Mouse (Mus musculus): ENCODE measurements at regions not wholly inside any gene's neighbourhood (a gene's known extent, or its start where the extent isn't known, plus 50 kb on each side); places are given as distances from the start of the nearest gene placed in this dataset.

- WGBS: 85% methylated on average over 1 of the region's 1 CpGs
- Histone ChIP-seq H3K27ac (replicated peaks; ENCODE audit: insufficient read depth, low read depth, low read length) (no peak overlapping the region), H3K9ac (ENCODE audit: low read depth, low read length) (no peak overlapping the region), H3K36me3 (ENCODE audit: control insufficient read depth, insufficient read depth, low read length) (no peaks in the 10 kb centered on the region), H3K27me3 (ENCODE audit: control insufficient read depth, insufficient read depth, low read length) (no peaks in the 10 kb centered on the region), H3K79me2 (ENCODE audit: control insufficient read depth, insufficient read depth, low read length) (no peaks in the 10 kb centered on the region), H3K4me1 (ENCODE audit: control insufficient read depth, insufficient read depth, low read length) (no peaks in the 10 kb centered on the region), H3K4me3 (ENCODE audit: insufficient read depth, low read depth, low read length) (no peak overlapping the region)
- DNase-seq (ENCODE audit: extremely low read depth, low read depth, low spot score): no peak
- TF ChIP-seq POLR2A (IDR thresholded peaks at IDR 0.05; ENCODE audit: extremely low read depth, insufficient read depth, low read length) (no peak), CTCF (IDR thresholded peaks at IDR 0.05; ENCODE audit: low read depth, low read length) (no peak)
Observed at GRCm38 (mm10) chr11:6893734-6894133, 56.3 kb upstream of the Gm11983 start.

- H3K79me2 ChIP-seq (ENCODE audit: control insufficient read depth, insufficient read depth, low read length): no peaks in the 10 kb centered on the region
- H3K27ac ChIP-seq (replicated peaks; ENCODE audit: insufficient read depth, low read depth, low read length): no peak overlapping the region
- TF ChIP-seq CTCF (IDR thresholded peaks at IDR 0.05; ENCODE audit: low read depth, low read length) (no peak), POLR2A (IDR thresholded peaks at IDR 0.05; ENCODE audit: extremely low read depth, insufficient read depth, low read length) (no peak)
- DNase-seq (ENCODE audit: extremely low read depth, low read depth, low spot score): no peak
- no peaks in the 10 kb centered on the region for H3K36me3 ChIP-seq (ENCODE audit: control insufficient read depth, insufficient read depth, low read length)
- no peaks in the 10 kb centered on the region for H3K4me1 ChIP-seq (ENCODE audit: control insufficient read depth, insufficient read depth, low read length)
- H3K4me3 ChIP-seq (ENCODE audit: insufficient read depth, low read depth, low read length): no peak overlapping the region
- no peaks in the 10 kb centered on the region for H3K27me3 ChIP-seq (ENCODE audit: control insufficient read depth, insufficient read depth, low read length)
- WGBS: 88% methylated on average over 3 of the region's 3 CpGs
- no peak overlapping the region for H3K9ac ChIP-seq (ENCODE audit: low read depth, low read length)
Observed at GRCm38 (mm10) chr11:6893063-6893462, 55.6 kb upstream of the Gm11983 start.

- no peak for TF ChIP-seq CTCF (IDR thresholded peaks at IDR 0.05; ENCODE audit: low read depth, low read length)
- no peak for TF ChIP-seq POLR2A (IDR thresholded peaks at IDR 0.05; ENCODE audit: extremely low read depth, insufficient read depth, low read length)
- Histone ChIP-seq H3K79me2 (ENCODE audit: control insufficient read depth, insufficient read depth, low read length) (no peaks in the 10 kb centered on the region), H3K4me1 (ENCODE audit: control insufficient read depth, insufficient read depth, low read length) (no peaks in the 10 kb centered on the region), H3K27me3 (ENCODE audit: control insufficient read depth, insufficient read depth, low read length) (no peaks in the 10 kb centered on the region), H3K27ac (replicated peaks; ENCODE audit: insufficient read depth, low read depth, low read length) (no peak overlapping the region), H3K36me3 (ENCODE audit: control insufficient read depth, insufficient read depth, low read length) (no peaks in the 10 kb centered on the region), H3K4me3 (ENCODE audit: insufficient read depth, low read depth, low read length) (no peak overlapping the region), H3K9ac (ENCODE audit: low read depth, low read length) (no peak overlapping the region)
- no peak for DNase-seq (ENCODE audit: extremely low read depth, low read depth, low spot score)
- WGBS: 90% methylated on average over 5 of the region's 5 CpGs
Observed at GRCm38 (mm10) chr11:6890450-6890849, 53.0 kb upstream of the Gm11983 start.

- Histone ChIP-seq H3K79me2 (ENCODE audit: control insufficient read depth, insufficient read depth, low read length) (no peaks in the 10 kb centered on the region), H3K9ac (ENCODE audit: low read depth, low read length) (no peak overlapping the region), H3K36me3 (ENCODE audit: control insufficient read depth, insufficient read depth, low read length) (no peaks in the 10 kb centered on the region), H3K4me1 (ENCODE audit: control insufficient read depth, insufficient read depth, low read length) (no peaks in the 10 kb centered on the region), H3K27ac (replicated peaks; ENCODE audit: insufficient read depth, low read depth, low read length) (no peak overlapping the region), H3K27me3 (ENCODE audit: control insufficient read depth, insufficient read depth, low read length) (no peaks in the 10 kb centered on the region), H3K4me3 (ENCODE audit: insufficient read depth, low read depth, low read length) (no peak overlapping the region)
- DNase-seq (ENCODE audit: extremely low read depth, low read depth, low spot score): no peak
- TF ChIP-seq POLR2A (IDR thresholded peaks at IDR 0.05; ENCODE audit: extremely low read depth, insufficient read depth, low read length) (no peak), CTCF (IDR thresholded peaks at IDR 0.05; ENCODE audit: low read depth, low read length) (no peak)
- 87% methylated on average over 8 of the region's 8 CpGs for WGBS
Observed at GRCm38 (mm10) chr11:6889660-6890185, 52.3 kb upstream of the Gm11983 start.

GRCm38 (mm10) chr11:6889120-6889519 lies 51.7 kb upstream of the Gm11983 start:
- Histone ChIP-seq H3K4me1 (ENCODE audit: control insufficient read depth, insufficient read depth, low read length) (no peaks in the 10 kb centered on the region), H3K36me3 (ENCODE audit: control insufficient read depth, insufficient read depth, low read length) (no peaks in the 10 kb centered on the region), H3K27ac (replicated peaks; ENCODE audit: insufficient read depth, low read depth, low read length) (no peak overlapping the region), H3K79me2 (ENCODE audit: control insufficient read depth, insufficient read depth, low read length) (no peaks in the 10 kb centered on the region), H3K4me3 (ENCODE audit: insufficient read depth, low read depth, low read length) (no peak overlapping the region), H3K9ac (ENCODE audit: low read depth, low read length) (no peak overlapping the region), H3K27me3 (ENCODE audit: control insufficient read depth, insufficient read depth, low read length) (no peaks in the 10 kb centered on the region)
- DNase-seq (ENCODE audit: extremely low read depth, low read depth, low spot score): no peak
- TF ChIP-seq CTCF (IDR thresholded peaks at IDR 0.05; ENCODE audit: low read depth, low read length): no peak
- TF ChIP-seq POLR2A (IDR thresholded peaks at IDR 0.05; ENCODE audit: extremely low read depth, insufficient read depth, low read length): no peak
- 90% methylated on average over 5 of the region's 5 CpGs for WGBS
